Mouse (Mus musculus): ENCODE results near the gene Kalrn. TPM values are rescaled to one million over a fixed set of nuclear protein-coding genes. Genes with fewer than 3 reads are reported as not detected.

The Kalrn gene
- polyA plus RNA-seq, 1 experiment: 3.3 TPM

DNA sequence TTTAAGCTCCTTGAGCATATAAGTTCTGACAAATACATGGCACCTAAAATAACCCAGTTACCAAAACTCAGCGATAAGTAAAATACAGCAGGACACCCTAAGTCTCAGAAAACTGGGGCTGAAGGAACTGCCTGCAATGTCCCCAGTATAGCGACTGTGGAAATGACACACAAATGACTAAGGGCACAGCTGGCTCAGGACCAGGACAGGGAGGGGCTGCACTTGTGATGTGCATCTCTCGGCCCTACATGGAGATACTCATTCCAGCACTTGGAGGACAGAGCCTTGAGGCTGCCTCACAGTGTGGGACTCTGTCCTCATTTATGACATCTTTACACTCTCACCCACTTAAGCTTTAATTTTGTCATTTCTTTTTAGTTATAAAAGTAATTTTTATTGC lies 497.2 kb downstream of the Kalrn start:
- no peak for TF ChIP-seq GATA1 (IDR thresholded peaks at IDR 0.05; ENCODE audit: low read length)

DNA sequence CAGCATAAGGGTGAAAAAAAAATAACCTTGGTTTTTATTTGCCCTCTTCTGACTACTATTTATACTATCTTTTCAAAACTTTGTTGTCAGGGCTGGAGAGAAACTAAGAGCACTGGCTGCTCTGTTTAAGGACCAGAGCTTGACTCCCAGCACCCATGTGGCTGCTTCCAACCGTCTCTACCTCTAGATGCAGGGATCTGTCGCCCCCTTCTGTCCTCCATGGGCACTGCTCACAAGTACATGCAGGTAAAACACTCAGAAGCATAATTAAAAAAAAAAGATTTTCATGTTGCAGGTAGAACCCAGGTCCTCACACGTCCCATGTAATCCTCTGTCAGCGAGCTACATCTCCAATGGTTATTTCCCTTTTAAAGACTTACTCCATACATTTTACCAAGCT lies 499.4 kb downstream of the Kalrn start:
- TF ChIP-seq GATA1 (IDR thresholded peaks at IDR 0.05; ENCODE audit: low read length): no peak

- TF ChIP-seq GATA1 (IDR thresholded peaks at IDR 0.05; ENCODE audit: low read length): no peak
Measured at GRCm38 (mm10) chr16:34072136-34072535, 501.2 kb downstream of the Kalrn start.

DNA sequence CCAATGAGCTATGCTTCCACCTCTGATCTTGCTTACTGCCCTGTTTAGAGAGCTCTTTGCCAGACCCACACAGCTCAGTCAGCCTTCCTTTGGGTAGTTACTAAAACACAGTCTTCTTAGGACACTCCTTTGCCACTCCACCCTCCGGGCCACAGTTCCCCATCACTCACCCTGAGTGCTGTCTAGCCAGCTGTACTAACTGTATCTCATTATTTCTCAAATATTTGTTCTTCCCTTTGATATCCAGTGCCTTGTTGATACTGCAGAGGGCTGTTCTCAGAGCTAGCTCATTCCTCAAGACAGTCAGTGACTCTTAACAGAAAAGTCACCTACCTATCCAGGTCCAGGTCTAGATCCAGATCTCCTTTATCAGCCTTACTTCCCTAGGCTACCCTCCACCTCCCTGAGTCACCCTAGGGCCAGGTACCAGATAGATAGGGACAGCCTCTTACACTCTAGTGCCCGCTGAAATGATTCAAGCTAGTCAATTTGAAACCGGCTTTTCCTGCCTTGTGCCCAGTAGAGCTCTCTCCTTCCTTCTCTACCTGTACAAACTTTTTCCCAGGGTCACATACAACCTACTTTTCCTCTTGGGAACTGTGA lies 502.0 kb downstream of the Kalrn start:
- TF ChIP-seq GATA1 (IDR thresholded peaks at IDR 0.05; ENCODE audit: low read length): no peak

GRCm38 (mm10) chr16:34069481-34069880 lies 503.9 kb downstream of the Kalrn start:
- no peak for TF ChIP-seq GATA1 (IDR thresholded peaks at IDR 0.05; ENCODE audit: low read length)

DNA sequence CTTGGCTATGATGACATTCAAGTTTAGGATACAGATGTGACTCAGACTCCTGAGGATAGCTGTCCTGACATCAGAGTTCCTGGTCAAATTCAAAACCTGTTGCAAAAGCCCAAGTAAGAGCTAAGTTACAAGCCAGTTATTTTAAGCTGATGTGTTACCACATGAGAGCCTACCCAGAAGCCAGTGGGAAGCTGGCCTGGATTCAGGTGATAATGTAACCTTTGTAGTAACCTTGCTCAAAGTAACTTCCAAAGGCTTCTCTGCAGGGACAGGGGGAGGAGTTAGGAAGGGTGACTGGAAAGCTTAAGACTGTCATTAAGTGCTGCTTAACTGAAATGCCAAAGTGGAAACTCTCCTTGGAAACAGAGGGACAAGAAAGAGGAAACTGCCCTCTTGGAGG lies 506.4 kb downstream of the Kalrn start:
- no peak for TF ChIP-seq GATA1 (IDR thresholded peaks at IDR 0.05; ENCODE audit: low read length)

DNA sequence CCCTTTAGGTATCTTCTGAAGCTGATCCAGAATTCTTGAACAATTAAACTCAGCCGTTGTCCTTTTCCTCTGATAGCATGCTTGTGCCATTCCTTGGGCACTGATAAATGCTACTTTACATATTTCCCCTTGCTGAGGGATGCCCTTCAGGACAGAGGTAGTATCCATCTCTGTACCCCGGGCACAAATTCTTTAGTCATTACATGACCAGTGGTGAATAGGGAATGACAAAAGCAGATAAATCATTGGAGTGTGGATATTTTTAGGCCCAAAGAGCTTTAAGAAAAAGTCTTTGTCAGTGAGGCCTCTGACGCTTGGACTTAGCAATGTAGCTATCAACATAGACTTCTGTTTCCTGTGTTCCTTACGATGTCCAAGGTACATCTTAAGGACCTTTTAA lies 507.0 kb downstream of the Kalrn start:
- TF ChIP-seq GATA1 (IDR thresholded peaks at IDR 0.05; ENCODE audit: low read length): no peak

GRCm38 (mm10) chr16:34063313-34063712 lies 510.0 kb downstream of the Kalrn start:
- TF ChIP-seq GATA1 (IDR thresholded peaks at IDR 0.05; ENCODE audit: low read length): no peak

- TF ChIP-seq GATA1 (IDR thresholded peaks at IDR 0.05; ENCODE audit: low read length): no peak
Measured at GRCm38 (mm10) chr16:34061661-34062060, 511.7 kb downstream of the Kalrn start.

GRCm38 (mm10) chr16:34058611-34059010 lies 514.7 kb downstream of the Kalrn start:
- TF ChIP-seq GATA1 (IDR thresholded peaks at IDR 0.05; ENCODE audit: low read length): peak; percentile 33

DNA sequence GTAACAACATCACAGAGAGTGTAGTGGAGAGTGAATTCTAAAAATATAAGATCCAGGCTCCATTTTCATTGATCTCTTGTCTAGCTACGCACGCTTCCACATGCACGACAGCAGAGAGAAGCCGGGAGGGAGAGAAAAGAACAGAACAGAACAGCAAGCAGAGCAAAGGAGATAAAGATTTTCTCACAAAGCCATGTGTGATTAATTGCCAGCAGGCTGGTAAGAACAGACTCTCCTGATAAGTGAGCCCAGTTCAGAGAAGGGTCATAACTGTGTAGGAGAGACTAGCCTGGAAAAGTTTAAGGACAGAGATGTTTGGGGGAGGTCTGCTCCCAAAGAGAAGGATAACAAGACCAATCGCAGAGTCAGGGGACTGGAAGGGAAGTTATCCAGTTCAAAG lies 515.9 kb downstream of the Kalrn start:
- TF ChIP-seq GATA1 (IDR thresholded peaks at IDR 0.05; ENCODE audit: low read length): no peak

GRCm38 (mm10) chr16:34056418-34057111 lies 516.8 kb downstream of the Kalrn start:
- no peak for TF ChIP-seq GATA1 (IDR thresholded peaks at IDR 0.05; ENCODE audit: low read length)

DNA sequence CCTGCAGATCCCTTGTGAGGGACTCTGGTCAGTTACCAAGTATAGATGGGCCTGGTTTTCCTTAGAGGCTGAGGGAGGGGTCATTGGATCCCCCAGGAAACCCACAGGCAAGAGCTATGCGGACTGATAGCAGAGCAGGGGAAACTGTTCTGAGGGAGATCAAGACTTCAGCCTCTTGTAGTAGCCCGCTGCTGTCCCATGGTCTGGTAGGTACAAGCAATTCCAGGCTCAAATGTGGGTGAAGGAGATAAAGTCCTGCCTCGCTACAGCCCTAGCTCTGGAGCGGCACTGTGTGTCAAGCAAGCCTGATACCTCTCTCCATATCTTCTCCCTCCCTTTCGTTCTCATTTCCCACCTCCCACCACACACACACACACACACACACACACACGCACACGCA lies 523.2 kb downstream of the Kalrn start:
- TF ChIP-seq GATA1 (IDR thresholded peaks at IDR 0.05; ENCODE audit: low read length): peak; percentile 60

- TF ChIP-seq GATA1 (IDR thresholded peaks at IDR 0.05; ENCODE audit: low read length): no peak
Measured at GRCm38 (mm10) chr16:34049361-34049760, 524.0 kb downstream of the Kalrn start.

DNA sequence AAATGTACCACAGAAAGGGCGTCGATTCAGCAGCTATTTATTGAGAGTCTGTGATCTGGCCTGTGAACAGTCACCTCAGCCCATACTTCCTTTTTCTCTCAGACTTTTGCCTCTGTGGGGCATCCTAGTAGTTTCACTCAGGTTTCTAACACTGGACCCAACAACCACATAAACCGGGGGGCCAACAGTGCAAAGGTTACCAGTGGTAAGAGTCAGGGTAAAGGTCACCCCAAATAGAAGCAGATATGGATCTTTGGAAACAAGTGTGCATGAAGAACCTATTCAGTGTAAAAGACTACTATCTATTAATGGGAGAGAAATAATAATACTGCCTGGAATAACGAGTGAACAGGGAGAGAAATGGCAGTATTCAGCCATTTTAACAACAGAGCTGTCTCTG lies 525.1 kb downstream of the Kalrn start:
- no peak for TF ChIP-seq GATA1 (IDR thresholded peaks at IDR 0.05; ENCODE audit: low read length)

- no peak for TF ChIP-seq GATA1 (IDR thresholded peaks at IDR 0.05; ENCODE audit: low read length)
Measured at GRCm38 (mm10) chr16:34047543-34047942, 525.8 kb downstream of the Kalrn start.

- no peak for TF ChIP-seq GATA1 (IDR thresholded peaks at IDR 0.05; ENCODE audit: low read length)
Measured at GRCm38 (mm10) chr16:34047006-34047360, 526.3 kb downstream of the Kalrn start.
